Mouse (Mus musculus): ENCODE data around the gene 1700010B08Rik. TPM values are rescaled to one million over a fixed set of nuclear protein-coding genes. Genes with fewer than 3 reads are reported as not detected.

1700010B08Rik gene
- polyA plus RNA-seq, 1 experiment from 2014 or later: not detected

DNA sequence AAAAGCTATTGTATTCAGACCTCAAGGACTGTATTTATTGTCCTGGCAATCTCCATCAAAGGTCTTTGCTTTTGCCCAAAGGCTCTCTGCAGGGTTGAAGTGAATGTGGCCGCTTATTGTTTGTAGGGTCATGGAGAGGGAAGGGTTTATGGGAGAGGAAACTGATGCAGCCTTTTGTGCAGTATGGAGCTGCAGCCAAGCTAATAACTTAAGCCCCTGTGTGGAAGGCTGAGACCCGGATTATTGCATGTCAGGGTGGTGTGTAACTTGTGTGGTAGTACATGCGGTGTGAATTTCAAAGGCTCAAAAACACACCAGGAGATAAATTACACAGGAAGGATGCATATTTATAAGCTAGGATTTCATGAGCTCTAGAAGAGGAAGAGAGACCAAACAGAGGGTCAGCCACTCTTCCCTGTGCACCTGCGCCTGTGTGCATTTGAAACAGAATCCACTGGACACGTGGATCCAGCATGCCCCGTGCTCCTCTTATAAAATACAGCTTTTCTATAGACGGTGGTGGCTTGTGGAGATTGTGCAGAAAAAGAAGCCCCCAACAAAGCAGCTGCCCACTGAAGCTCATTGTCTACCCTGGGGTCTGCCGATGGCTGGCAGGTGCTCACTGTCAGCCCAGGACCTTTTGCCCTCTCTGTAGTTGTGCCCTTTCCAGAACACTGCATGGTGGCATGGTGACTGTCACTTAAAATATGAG lies 36.4 kb downstream of the 1700010B08Rik start:
- H3K36me3 ChIP-seq (ENCODE audit: control insufficient read depth, insufficient read depth, low read length): peaks cover 3% of the 10 kb centered on the region; the same call in 1 of the 2 replicates
- H3K4me1 ChIP-seq (ENCODE audit: control insufficient read depth in 2 of 2, insufficient read depth in 2 of 2, low read length in 2 of 2): peaks cover 2 to 14% of the 10 kb centered on the region in 2 experiments; a peak in 2 of 4 replicates
- H3K27ac ChIP-seq (replicated peaks in 1 of 2; ENCODE audit: control insufficient read depth in 1 of 2, insufficient read depth in 1 of 2, low read depth in 2 of 2, low read length in 2 of 2): no peak overlapping the region
- H3K27me3 ChIP-seq (ENCODE audit: control insufficient read depth, insufficient read depth, low read length): no peaks in the 10 kb centered on the region
- ATAC-seq (ENCODE audit: insufficient number of reproducible peaks, insufficient read depth, low FRiP score, low read depth): no peak
- H3K4me3 ChIP-seq (ENCODE audit: control insufficient read depth in 1 of 2, insufficient read depth in 1 of 2, low read depth in 1 of 2, low read length in 2 of 2): no peak overlapping the region
- no peaks in the 10 kb centered on the region for H3K9me3 ChIP-seq (ENCODE audit: control insufficient read depth, low read length)
- no peak overlapping the region for H3K4me2 ChIP-seq (ENCODE audit: low read length)
- no peak overlapping the region; the same call in 1 of the 2 replicates for H3K9ac ChIP-seq (ENCODE audit: low read length)
- 84% methylated on average over 8 of the region's 8 CpGs for WGBS

DNA sequence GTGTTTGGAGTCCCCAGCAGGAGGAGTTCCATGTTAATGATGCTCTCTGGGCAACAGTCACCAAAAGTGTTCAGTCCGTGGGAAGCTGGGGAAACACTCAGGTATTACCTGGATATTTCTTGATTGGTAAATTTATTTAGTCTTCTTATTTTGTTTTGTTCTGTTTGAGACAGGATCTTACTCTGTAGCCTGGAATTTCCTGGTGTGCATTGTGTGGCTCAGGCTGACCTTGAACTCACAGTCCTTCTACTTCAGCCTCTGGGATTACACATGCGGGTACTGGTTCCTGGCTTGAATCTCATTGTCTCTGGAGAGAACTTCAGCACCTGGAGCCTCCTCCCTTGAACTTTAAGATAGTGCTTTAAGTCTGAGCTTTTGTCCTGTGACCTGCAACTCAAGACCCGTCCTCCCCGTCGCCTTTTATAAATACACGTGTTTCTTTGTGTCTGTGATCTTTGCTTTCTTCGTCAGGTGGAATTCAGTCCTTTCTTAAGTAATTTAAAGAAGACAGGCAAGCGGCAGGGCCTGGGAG lies 38.5 kb downstream of the 1700010B08Rik start:
- Histone ChIP-seq H3K27me3 (ENCODE audit: control insufficient read depth, insufficient read depth, low read length) (no peaks in the 10 kb centered on the region), H3K36me3 (ENCODE audit: control insufficient read depth, insufficient read depth, low read length) (peaks cover 8% of the 10 kb centered on the region), H3K4me3 (ENCODE audit: control insufficient read depth in 1 of 2, insufficient read depth in 1 of 2, low read depth in 1 of 2, low read length in 2 of 2) (no peak overlapping the region), H3K4me1 (ENCODE audit: control insufficient read depth in 2 of 2, insufficient read depth in 2 of 2, low read length in 2 of 2) (peaks cover 2 to 14% of the 10 kb centered on the region in 2 experiments; a peak in 2 of 4 replicates), H3K9ac (ENCODE audit: low read length) (no peak overlapping the region), H3K4me2 (ENCODE audit: low read length) (no peak overlapping the region), H3K27ac (replicated peaks in 1 of 2; ENCODE audit: control insufficient read depth in 1 of 2, insufficient read depth in 1 of 2, low read depth in 2 of 2, low read length in 2 of 2) (no peak overlapping the region), H3K9me3 (ENCODE audit: control insufficient read depth, low read length) (no peaks in the 10 kb centered on the region)
- ATAC-seq (ENCODE audit: insufficient number of reproducible peaks, insufficient read depth, low FRiP score, low read depth): no peak
- WGBS: 85% methylated on average over 8 of the region's 8 CpGs

DNA sequence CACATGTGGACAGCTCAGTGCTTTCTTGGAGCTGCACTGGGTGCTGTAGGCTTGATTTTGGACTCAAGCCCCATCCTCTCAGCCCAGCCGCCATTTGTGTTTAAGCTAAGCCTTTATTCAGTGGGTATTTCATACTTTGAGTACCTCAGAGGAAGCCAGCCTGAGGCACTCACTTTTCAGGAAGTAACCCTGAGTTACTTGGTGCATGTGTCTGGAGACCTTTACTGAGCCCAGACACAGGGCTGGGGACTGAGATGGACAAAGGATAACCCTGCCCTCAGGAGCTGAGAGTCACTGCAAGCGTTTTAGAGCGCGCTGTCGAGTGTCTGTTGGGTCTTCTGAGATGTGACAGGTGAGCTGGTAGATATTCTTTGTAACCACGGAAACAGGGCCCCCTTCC lies 41.4 kb downstream of the 1700010B08Rik start:
- no peak overlapping the region for H3K4me3 ChIP-seq (ENCODE audit: control insufficient read depth in 1 of 2, insufficient read depth in 1 of 2, low read depth in 1 of 2, low read length in 2 of 2)
- no peak overlapping the region for H3K4me2 ChIP-seq (ENCODE audit: low read length)
- peaks cover 29% of the 10 kb centered on the region for H3K36me3 ChIP-seq (ENCODE audit: control insufficient read depth, insufficient read depth, low read length)
- 89% methylated on average over 6 of the region's 6 CpGs for WGBS
- no peak overlapping the region for H3K27ac ChIP-seq (replicated peaks in 1 of 2; ENCODE audit: control insufficient read depth in 1 of 2, insufficient read depth in 1 of 2, low read depth in 2 of 2, low read length in 2 of 2)
- no peaks in the 10 kb centered on the region for H3K27me3 ChIP-seq (ENCODE audit: control insufficient read depth, insufficient read depth, low read length)
- no peak for ATAC-seq (ENCODE audit: insufficient number of reproducible peaks, insufficient read depth, low FRiP score, low read depth)
- H3K9me3 ChIP-seq (ENCODE audit: control insufficient read depth, low read length): no peaks in the 10 kb centered on the region
- peaks cover 2 to 17% of the 10 kb centered on the region in 2 experiments; a peak in 2 of 4 replicates for H3K4me1 ChIP-seq (ENCODE audit: control insufficient read depth in 2 of 2, insufficient read depth in 2 of 2, low read length in 2 of 2)
- H3K9ac ChIP-seq (ENCODE audit: low read length): no peak overlapping the region

DNA sequence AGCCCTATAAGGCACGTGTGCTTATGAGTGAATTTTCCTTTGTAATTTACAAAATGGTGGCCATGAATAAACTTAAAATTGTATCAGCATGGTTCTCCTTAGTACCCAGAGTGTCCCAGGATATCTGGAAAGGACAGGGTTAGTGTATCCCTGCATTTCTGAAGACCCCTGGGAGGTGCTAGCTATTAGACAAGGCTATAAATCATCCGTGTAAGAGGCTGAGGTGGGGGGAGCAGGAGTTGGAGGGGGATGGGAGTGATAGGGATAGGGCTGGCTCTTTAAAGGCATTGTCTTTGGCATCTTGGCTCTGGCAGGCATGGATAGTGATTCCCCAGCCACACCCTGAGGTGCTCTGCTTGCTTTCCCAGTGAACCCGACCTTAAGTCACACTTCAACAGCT lies 45.4 kb downstream of the 1700010B08Rik start:
- 42% methylated on average over 3 of the region's 3 CpGs for WGBS
- Histone ChIP-seq H3K4me2 (ENCODE audit: low read length) (no peak overlapping the region), H3K27ac (replicated peaks in 1 of 2; ENCODE audit: control insufficient read depth in 1 of 2, insufficient read depth in 1 of 2, low read depth in 2 of 2, low read length in 2 of 2) (no peak overlapping the region), H3K4me3 (ENCODE audit: control insufficient read depth in 1 of 2, insufficient read depth in 1 of 2, low read depth in 1 of 2, low read length in 2 of 2) (no peak overlapping the region), H3K27me3 (ENCODE audit: control insufficient read depth, insufficient read depth, low read length) (no peaks in the 10 kb centered on the region), H3K9me3 (ENCODE audit: control insufficient read depth, low read length) (no peaks in the 10 kb centered on the region), H3K36me3 (ENCODE audit: control insufficient read depth, insufficient read depth, low read length) (peaks cover 33% of the 10 kb centered on the region), H3K9ac (ENCODE audit: low read length) (no peak overlapping the region), H3K4me1 (ENCODE audit: control insufficient read depth in 2 of 2, insufficient read depth in 2 of 2, low read length in 2 of 2) (peaks cover 5 to 12% of the 10 kb centered on the region in 2 experiments; a peak in 2 of 4 replicates)
- no peak for ATAC-seq (ENCODE audit: insufficient number of reproducible peaks, insufficient read depth, low FRiP score, low read depth)

DNA sequence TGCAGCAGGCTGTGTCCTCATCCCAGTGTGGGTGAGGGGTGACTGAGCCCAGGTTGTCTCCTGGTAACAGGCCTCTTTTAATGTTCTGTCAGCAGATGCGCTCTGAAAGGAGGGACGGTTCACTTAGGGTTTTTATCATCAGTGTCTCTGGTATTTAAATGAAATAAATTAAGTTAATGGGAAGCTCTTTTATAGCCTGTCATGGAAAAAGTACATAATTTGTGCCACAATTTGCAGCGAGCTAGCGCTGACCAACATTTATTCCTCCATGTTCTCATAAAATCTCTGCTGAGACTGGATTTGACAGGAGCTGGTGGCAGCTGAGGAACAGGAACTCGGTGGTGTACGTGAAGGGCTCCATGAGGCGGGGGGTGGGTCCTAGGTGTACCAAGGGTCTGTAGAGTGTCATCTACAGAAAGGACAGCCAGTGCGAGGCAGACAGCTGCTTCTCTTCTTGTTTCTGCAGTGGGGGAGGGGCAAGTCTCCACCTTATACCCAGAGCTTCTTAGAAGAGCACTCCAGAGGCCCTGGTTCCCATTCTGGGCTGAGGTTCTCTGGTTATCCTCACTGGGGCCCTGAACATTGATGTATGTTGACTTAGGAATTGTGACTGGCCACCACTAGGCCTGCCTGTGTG lies 48.9 kb downstream of the 1700010B08Rik start:
- H3K4me1 ChIP-seq (ENCODE audit: control insufficient read depth in 2 of 2, insufficient read depth in 2 of 2, low read length in 2 of 2): peaks cover 15 to 28% of the 10 kb centered on the region in 2 experiments
- WGBS: 61% methylated on average over 8 of the region's 8 CpGs
- no peak overlapping the region for H3K4me2 ChIP-seq (ENCODE audit: low read length)
- peaks cover 23% of the 10 kb centered on the region for H3K36me3 ChIP-seq (ENCODE audit: control insufficient read depth, insufficient read depth, low read length)
- no peaks in the 10 kb centered on the region for H3K27me3 ChIP-seq (ENCODE audit: control insufficient read depth, insufficient read depth, low read length)
- no peak overlapping the region for H3K9ac ChIP-seq (ENCODE audit: low read length)
- H3K9me3 ChIP-seq (ENCODE audit: control insufficient read depth, low read length): no peaks in the 10 kb centered on the region
- no peak for ATAC-seq (ENCODE audit: insufficient number of reproducible peaks, insufficient read depth, low FRiP score, low read depth)
- no peak overlapping the region for H3K4me3 ChIP-seq (ENCODE audit: control insufficient read depth in 1 of 2, insufficient read depth in 1 of 2, low read depth in 1 of 2, low read length in 2 of 2)
- H3K27ac ChIP-seq (replicated peaks in 1 of 2; ENCODE audit: control insufficient read depth in 1 of 2, insufficient read depth in 1 of 2, low read depth in 2 of 2, low read length in 2 of 2): no peak overlapping the region; a peak in 1 of 4 replicates

DNA sequence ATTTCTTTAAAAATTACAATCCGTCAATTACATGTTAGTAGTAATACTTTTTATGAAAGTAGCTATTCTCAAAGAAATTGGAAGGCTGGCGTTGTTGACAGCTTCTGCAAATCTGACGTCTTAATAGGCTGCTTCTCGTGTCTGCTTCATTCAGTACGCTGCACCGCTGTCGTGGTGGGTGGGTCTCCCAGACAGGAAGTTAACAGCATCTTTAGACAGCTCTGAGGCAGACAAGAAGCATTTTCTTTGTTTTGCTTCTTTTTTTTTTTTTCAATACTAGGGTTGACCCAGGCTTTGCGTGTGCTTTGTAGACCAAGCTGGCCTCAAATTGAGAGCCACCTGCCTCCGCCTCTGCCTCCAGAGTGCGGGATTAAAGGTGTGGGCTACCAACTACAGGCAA lies 50.0 kb downstream of the 1700010B08Rik start:
- 58% methylated on average over 10 of the region's 10 CpGs for WGBS
- no peak overlapping the region for H3K4me2 ChIP-seq (ENCODE audit: low read length)
- no peak for ATAC-seq (ENCODE audit: insufficient number of reproducible peaks, insufficient read depth, low FRiP score, low read depth)
- no peak overlapping the region for H3K4me3 ChIP-seq (ENCODE audit: control insufficient read depth in 1 of 2, insufficient read depth in 1 of 2, low read depth in 1 of 2, low read length in 2 of 2)
- H3K27ac ChIP-seq (replicated peaks in 1 of 2; ENCODE audit: control insufficient read depth in 1 of 2, insufficient read depth in 1 of 2, low read depth in 2 of 2, low read length in 2 of 2): peak overlapping the region in 1 of 2 experiments; percentile 24; a peak in 1 of 4 replicates
- no peak overlapping the region for H3K9ac ChIP-seq (ENCODE audit: low read length)
- peaks cover 19 to 28% of the 10 kb centered on the region in 2 experiments for H3K4me1 ChIP-seq (ENCODE audit: control insufficient read depth in 2 of 2, insufficient read depth in 2 of 2, low read length in 2 of 2)
- no peaks in the 10 kb centered on the region for H3K27me3 ChIP-seq (ENCODE audit: control insufficient read depth, insufficient read depth, low read length)
- peaks cover 18% of the 10 kb centered on the region for H3K36me3 ChIP-seq (ENCODE audit: control insufficient read depth, insufficient read depth, low read length)
- H3K9me3 ChIP-seq (ENCODE audit: control insufficient read depth, low read length): no peaks in the 10 kb centered on the region

DNA sequence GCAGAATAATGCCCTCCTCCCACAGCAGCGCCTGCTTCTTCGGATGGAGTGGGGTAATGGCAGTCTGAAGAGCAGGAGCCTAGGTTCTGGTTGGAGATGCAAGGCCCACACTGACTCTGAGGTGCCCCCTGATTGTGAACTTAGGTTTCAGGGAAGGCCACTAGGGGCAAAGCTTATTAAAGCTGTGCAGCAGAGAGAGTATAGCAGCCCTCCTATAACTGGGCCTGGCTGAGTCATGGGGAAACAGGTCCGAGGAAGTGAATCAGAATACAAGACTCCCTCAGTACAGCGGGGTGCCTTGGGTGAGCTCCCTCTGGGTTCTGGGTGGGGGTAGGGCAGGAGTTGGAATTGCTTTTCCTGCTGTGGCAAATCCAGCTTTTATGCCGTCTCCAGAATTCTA lies 51.4 kb downstream of the 1700010B08Rik start:
- no peak for ATAC-seq (ENCODE audit: insufficient number of reproducible peaks, insufficient read depth, low FRiP score, low read depth)
- no peak overlapping the region for H3K4me2 ChIP-seq (ENCODE audit: low read length)
- H3K27ac ChIP-seq (replicated peaks in 1 of 2; ENCODE audit: control insufficient read depth in 1 of 2, insufficient read depth in 1 of 2, low read depth in 2 of 2, low read length in 2 of 2): no peak overlapping the region
- peaks cover 6% of the 10 kb centered on the region; the same call in 1 of the 2 replicates for H3K36me3 ChIP-seq (ENCODE audit: control insufficient read depth, insufficient read depth, low read length)
- no peaks in the 10 kb centered on the region for H3K9me3 ChIP-seq (ENCODE audit: control insufficient read depth, low read length)
- H3K27me3 ChIP-seq (ENCODE audit: control insufficient read depth, insufficient read depth, low read length): no peaks in the 10 kb centered on the region
- H3K4me3 ChIP-seq (ENCODE audit: control insufficient read depth in 1 of 2, insufficient read depth in 1 of 2, low read depth in 1 of 2, low read length in 2 of 2): no peak overlapping the region
- H3K4me1 ChIP-seq (ENCODE audit: control insufficient read depth in 2 of 2, insufficient read depth in 2 of 2, low read length in 2 of 2): peaks cover 24 to 38% of the 10 kb centered on the region in 2 experiments
- no peak overlapping the region for H3K9ac ChIP-seq (ENCODE audit: low read length)
- 76% methylated on average over 5 of the region's 5 CpGs for WGBS

Data from heart, embryonic 14.5 days (tissue).